ENCODE assay signal across 10 mouse cellular contexts in genomic region chr17:80221890-80222628, GRCm38 (mm10). TPM values are rescaled to one million over a fixed set of nuclear protein-coding genes. Genes with fewer than 3 reads are reported as not detected.
DNase-seq lines count a peak whose midpoint lies in the region; ATAC-seq and TF ChIP-seq lines count a peak whose summit lies in the region.
"Had no signal": no experiment of that assay in that cellular context is flagged by ENCODE, and none has a peak within 500 bp of the region (broad histone marks: within the 10 kb centered on the region; RNA-seq: fewer than 3 reads in every experiment).

No protein-coding gene starts in this region.

- no peak overlapping the region for H3K27ac ChIP-seq in liver, embryonic 11.5 days (ENCODE audit: low read depth, low read length)
- H3K27ac ChIP-seq in forebrain, embryonic 11.5 days (ENCODE audit: low read depth, low read length), result no peak overlapping the region
- H3K27ac ChIP-seq: embryonic facial prominence, embryonic 15.5 days had no signal

- H3K4me2 ChIP-seq in liver, embryonic 11.5 days, result no peak overlapping the region
- no peak overlapping the region for H3K4me2 ChIP-seq in forebrain, embryonic 11.5 days (ENCODE audit: low read depth, low read length, severe bottlenecking)
- H3K4me2 ChIP-seq: embryonic facial prominence, embryonic 15.5 days had no signal

- H3K9ac ChIP-seq in liver, embryonic 11.5 days (ENCODE audit: low read depth, low read length), result no peak overlapping the region
- no peak overlapping the region for H3K9ac ChIP-seq in forebrain, embryonic 11.5 days (ENCODE audit: low read length)
- H3K9ac ChIP-seq: embryonic facial prominence, embryonic 15.5 days had no signal

- no peaks in the 10 kb centered on the region for H3K36me3 ChIP-seq in liver, embryonic 11.5 days (ENCODE audit: control insufficient read depth, insufficient read depth, low read length)
- H3K36me3 ChIP-seq in G1E (replicated peaks), result peaks cover 4% of the 10 kb centered on the region
- H3K36me3 ChIP-seq in forebrain, embryonic 11.5 days (ENCODE audit: control insufficient read depth, insufficient read depth, low read length), result no peaks in the 10 kb centered on the region
- H3K36me3 ChIP-seq: embryonic facial prominence, embryonic 15.5 days had no signal

- WGBS in liver, embryonic 11.5 days, result 58% methylated on average over 3 of the region's 3 CpGs
- WGBS in forebrain, embryonic 11.5 days, result 66% methylated on average over 3 of the region's 3 CpGs

- H3K4me3 ChIP-seq in liver, embryonic 11.5 days (ENCODE audit: low read depth, low read length), result no peak overlapping the region
- H3K4me3 ChIP-seq in G1E (ENCODE audit: low read depth, low read length), result peak overlapping the region; percentile 13; the same call in 1 of the 2 replicates
- no peak overlapping the region for H3K4me3 ChIP-seq in forebrain, embryonic 11.5 days (ENCODE audit: low read depth, low read length)
- H3K4me3 ChIP-seq: embryonic facial prominence, embryonic 15.5 days had no signal

- H3K4me1 ChIP-seq in liver, embryonic 11.5 days (replicated peaks; ENCODE audit: control insufficient read depth, insufficient read depth, low read length), result peaks cover 3% of the 10 kb centered on the region; the same call in 1 of the 2 replicates
- H3K4me1 ChIP-seq in G1E (ENCODE audit: insufficient read depth, low read depth, low read length), result peaks cover 43% of the 10 kb centered on the region
- H3K4me1 ChIP-seq in forebrain, embryonic 11.5 days (replicated peaks; ENCODE audit: control insufficient read depth, insufficient read depth, low read length), result no peaks in the 10 kb centered on the region

- no peaks in the 10 kb centered on the region for H3K27me3 ChIP-seq in liver, embryonic 11.5 days (replicated peaks; ENCODE audit: control insufficient read depth, insufficient read depth, low read length)
- no peaks in the 10 kb centered on the region; the same call in 1 of the 2 replicates for H3K27me3 ChIP-seq in G1E (ENCODE audit: insufficient read depth, low read length)
- H3K27me3 ChIP-seq in forebrain, embryonic 11.5 days (ENCODE audit: control insufficient read depth, insufficient read depth, low read length), result no peaks in the 10 kb centered on the region
- H3K27me3 ChIP-seq: embryonic facial prominence, embryonic 15.5 days had no signal

- ATAC-seq in liver, embryonic 11.5 days (replicated peaks; ENCODE audit: low FRiP score), result no peak
- ATAC-seq in G1E (ENCODE audit: extremely low read depth, insufficient number of reproducible peaks, low FRiP score, poor library complexity, severe bottlenecking), result no peak
- no peak for ATAC-seq in forebrain, embryonic 11.5 days (replicated peaks; ENCODE audit: low FRiP score)

- DNase-seq in liver, result peak; percentile 20
- DNase-seq in liver, embryonic 11.5 days (ENCODE audit: low spot score), result no peak
- DNase-seq in G1E (ENCODE audit: low spot score), result no peak
- DNase-seq in c-Kit-positive CD71-positive TER-119-positive erythroid progenitor cells, embryonic 14.5 days (ENCODE audit: low spot score), result peak; percentile 28
- DNase-seq in retina, embryonic 14.5 days (ENCODE audit: low spot score), result peak; percentile 55
- no peak for DNase-seq in right cerebral cortex, postnatal 25 days
- no peak for DNase-seq in urinary bladder, postnatal 25 days (ENCODE audit: low spot score)
- DNase-seq in forebrain, embryonic 11.5 days (ENCODE audit: low spot score), result no peak
- DNase-seq: layer of hippocampus, adult 9-11 months had no signal

- no peak for TF ChIP-seq CTCF in G1E (IDR thresholded peaks at IDR 0.05; ENCODE audit: low read depth, low read length)

- H3K9me3 ChIP-seq in liver, embryonic 11.5 days (ENCODE audit: control insufficient read depth, low read length), result no peaks in the 10 kb centered on the region
- no peaks in the 10 kb centered on the region for H3K9me3 ChIP-seq in G1E (replicated peaks)
- H3K9me3 ChIP-seq in forebrain, embryonic 11.5 days (ENCODE audit: control insufficient read depth, low read length), result no peaks in the 10 kb centered on the region
- H3K9me3 ChIP-seq: embryonic facial prominence, embryonic 15.5 days had no signal

RNA-seq across cellular contexts. Expression of gene Gemin6, which starts 2.2 kb away (rescaled TPM):
- polyA plus RNA-seq in liver, embryonic 11.5 days (2014; fragmentation: Nextera tagmentation; extraction: Ambion mirVana), result 71.9 and 75.9 TPM in 2 replicates
- 28.8 and 30.9 TPM in 2 replicates for total RNA-seq in G1E (2014; fragmentation: Nextera tagmentation)
- total RNA-seq in G1E (2017), result 42.7 and 43.7 TPM in 2 replicates
- polyA plus RNA-seq in G1E (2012), result 0.96 and 1.4 TPM in 2 replicates
- polyA plus RNA-seq in forebrain, embryonic 11.5 days (2014; fragmentation: Nextera tagmentation; extraction: Ambion mirVana), result 51.6 and 53.9 TPM in 2 replicates

RNA-seq across cellular contexts. Expression of gene Ttc39d, which starts 14.8 kb away (rescaled TPM):
- not detected in 2 replicates for polyA plus RNA-seq in liver, embryonic 11.5 days (2014; fragmentation: Nextera tagmentation; extraction: Ambion mirVana)
- 0.30 TPM in 1 of 2 replicates, not detected in the other for total RNA-seq in G1E (2014; fragmentation: Nextera tagmentation)
- 0.12 and 0.16 TPM in 2 replicates for total RNA-seq in G1E (2017)
- polyA plus RNA-seq in G1E (2012), result not detected in 2 replicates
- 0.07 TPM in 1 of 2 replicates, not detected in the other for polyA plus RNA-seq in forebrain, embryonic 11.5 days (2014; fragmentation: Nextera tagmentation; extraction: Ambion mirVana)

RNA-seq across cellular contexts. Expression of gene Srsf7, which starts 15.0 kb away (rescaled TPM):
- 649 and 673 TPM in 2 replicates for polyA plus RNA-seq in liver, embryonic 11.5 days (2014; fragmentation: Nextera tagmentation; extraction: Ambion mirVana)
- total RNA-seq in G1E (2014; fragmentation: Nextera tagmentation) (351 and 376 TPM in 2 replicates), G1E (2017) (435 and 486 TPM in 2 replicates)
- 134 and 226 TPM in 2 replicates for polyA plus RNA-seq in G1E (2012)
- 841 and 893 TPM in 2 replicates for polyA plus RNA-seq in forebrain, embryonic 11.5 days (2014; fragmentation: Nextera tagmentation; extraction: Ambion mirVana)

Comparison
In these comparisons a context has a peak if more than half of its experiments do, and no peak if none do; other contexts are left out.
1. DNase-seq: peak in liver (single experiment), c-Kit-positive CD71-positive TER-119-positive erythroid progenitor cells, embryonic 14.5 days (single experiment) and retina, embryonic 14.5 days (single experiment); none in liver, embryonic 11.5 days (single experiment), G1E (single experiment), right cerebral cortex, postnatal 25 days (single experiment), urinary bladder, postnatal 25 days (single experiment) and forebrain, embryonic 11.5 days (single experiment).
2. RNA of gene Gemin6, which starts 2.2 kb away (polyA plus RNA-seq): 71.9 to 75.9 TPM in liver, embryonic 11.5 days and 51.6 to 53.9 TPM in forebrain, embryonic 11.5 days; 0.96 to 1.4 TPM in G1E; every median in the first group is over 10 times any median in the second.